Mouse (Mus musculus) erythroblast, embryonic 14.5 days (primary cell): ENCODE data around the gene Pnmal2.

Source experiments
- GATA1 ChIP-seq: IDR thresholded peaks from 2 replicates; pipeline ENCODE4 v1.6.1; 2012; ENCODE audit warnings: low read length, inconsistent platforms, mixed read lengths
- TAL1 ChIP-seq: IDR thresholded peaks from 3 replicates; pipeline ENCODE4 v1.6.1; 2012; ENCODE audit warnings: low read length, inconsistent platforms, mixed read lengths

GRCm38 (mm10) chr7:16945419-16945818 lies 937 bp downstream of the Pnmal2 start:
- TF ChIP-seq GATA1 = no peak
- no peak for TF ChIP-seq TAL1
